Mouse (Mus musculus) layer of hippocampus, adult 9-11 months (tissue): Measurements from ENCODE around the gene Dusp5.

Source experiments
- DNase-seq: peaks from one replicate; pipeline ENCODE4 v3.0.0; 2022

The Dusp5 gene

DNA sequence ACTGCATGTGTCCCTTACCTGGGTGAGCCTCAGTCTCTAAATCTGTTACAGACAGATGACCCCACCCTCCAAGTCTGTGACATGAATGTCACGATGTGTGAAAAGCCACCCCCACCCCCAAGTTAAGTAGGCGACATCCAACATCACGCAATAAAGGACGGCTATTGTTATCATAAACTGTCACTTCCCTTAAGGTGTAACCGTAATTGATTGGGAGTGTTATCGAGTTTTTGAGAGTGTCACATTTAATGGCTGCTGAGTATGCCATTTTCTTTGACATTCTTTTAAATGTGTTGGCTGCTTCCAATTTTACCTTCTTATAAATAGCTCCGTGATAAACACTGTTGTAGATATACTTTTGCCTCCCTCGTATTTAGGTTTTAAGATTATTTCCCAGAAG, 9.4 kb upstream of the Dusp5 start:
- no peak for DNase-seq

DNA sequence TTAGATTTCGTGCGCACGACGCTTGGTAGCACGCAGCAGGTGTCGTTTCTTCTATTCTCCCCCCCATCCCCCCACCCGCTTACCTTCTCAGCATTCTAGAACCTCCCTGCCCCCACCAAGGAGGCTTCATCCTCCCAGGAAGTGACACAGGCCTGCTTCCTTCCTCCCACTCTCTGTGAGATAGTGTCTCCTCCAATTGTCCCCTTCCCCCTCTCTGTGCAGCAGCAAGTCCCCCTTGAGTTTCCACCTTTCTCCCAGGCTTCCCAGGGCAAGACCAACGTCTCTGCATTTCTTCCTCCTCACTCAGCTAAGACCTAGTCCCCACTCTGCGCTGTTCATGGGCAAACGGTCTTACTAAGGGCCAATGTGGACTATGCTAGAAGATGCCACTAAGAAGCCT, 8.9 kb upstream of the Dusp5 start:
- DNase-seq, result no peak

DNA sequence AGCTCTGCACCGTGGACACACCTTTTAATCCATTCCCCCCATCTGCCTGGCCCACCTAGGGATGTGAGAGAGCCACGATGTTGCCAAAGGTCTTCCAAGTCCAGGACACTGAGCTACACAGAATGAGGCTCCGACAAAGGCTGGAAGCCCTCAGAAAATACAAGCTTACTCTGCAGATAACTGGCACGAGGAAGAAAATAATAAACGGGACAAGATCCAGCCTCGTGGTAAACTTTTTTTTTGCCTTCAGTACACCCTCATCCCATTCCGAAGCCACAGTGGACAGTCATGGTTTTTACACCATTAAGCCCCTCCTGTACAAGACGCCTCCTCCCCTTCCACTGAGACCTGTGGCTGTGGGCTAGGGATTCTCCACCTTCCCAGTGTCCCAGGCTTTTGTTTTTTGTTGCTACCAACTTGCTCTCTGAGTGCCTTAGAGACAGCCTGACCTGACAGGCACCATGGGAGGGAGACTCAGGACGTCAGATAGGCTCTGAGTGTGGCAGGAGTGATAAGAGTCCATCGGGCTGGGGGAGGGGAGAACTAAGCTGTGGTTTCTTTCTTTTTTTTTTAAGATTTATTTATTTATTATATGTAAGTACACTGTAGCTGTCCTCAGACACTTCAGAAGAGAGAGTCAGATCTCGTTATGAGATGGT, 7.6 kb upstream of the Dusp5 start:
- no peak for DNase-seq

DNA sequence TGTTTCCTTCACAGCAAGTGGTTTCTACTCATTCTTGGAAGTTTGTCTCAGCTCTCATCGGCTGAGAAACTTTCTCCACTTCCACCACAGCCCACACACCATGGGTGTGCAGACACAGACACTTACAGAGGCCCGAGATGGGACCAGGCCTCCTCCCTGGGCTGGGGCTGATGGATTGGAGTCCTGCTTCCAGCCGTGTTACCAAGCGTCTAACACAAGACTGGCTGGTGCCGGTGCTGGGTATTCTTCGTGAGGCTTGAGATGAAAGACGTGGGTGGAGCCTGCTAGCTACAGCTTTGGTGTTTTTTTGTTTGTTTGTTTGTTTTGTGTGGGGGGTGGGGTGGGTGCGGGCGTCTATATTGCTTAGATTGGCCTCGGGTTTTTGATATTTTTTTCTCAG, 1.4 kb upstream of the Dusp5 start:
- DNase-seq, result no peak

DNA sequence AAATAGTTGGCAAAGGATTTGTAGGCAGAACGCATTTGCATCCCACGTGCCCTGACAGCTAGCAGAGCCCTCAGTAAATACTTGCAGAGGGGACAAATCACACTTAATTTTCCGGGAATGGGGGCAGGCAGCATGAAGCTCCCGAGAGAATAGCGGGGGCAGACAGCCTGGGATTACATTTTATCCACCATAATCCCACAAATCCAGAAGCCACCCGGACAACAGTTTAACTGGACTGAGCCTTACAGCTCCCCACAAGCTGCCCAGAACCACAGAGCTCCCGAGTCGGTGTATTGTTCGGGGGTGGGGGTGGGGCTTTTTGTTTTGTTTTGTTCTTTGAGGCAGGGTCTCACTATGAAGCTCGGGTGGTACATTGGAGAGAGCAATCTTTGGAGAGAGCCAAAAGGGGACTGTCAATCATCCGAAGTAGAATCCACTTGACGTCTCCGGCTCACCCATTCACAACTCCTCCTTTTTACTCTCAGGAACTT, 733 bp upstream of the Dusp5 start:
- no peak for DNase-seq

DNA sequence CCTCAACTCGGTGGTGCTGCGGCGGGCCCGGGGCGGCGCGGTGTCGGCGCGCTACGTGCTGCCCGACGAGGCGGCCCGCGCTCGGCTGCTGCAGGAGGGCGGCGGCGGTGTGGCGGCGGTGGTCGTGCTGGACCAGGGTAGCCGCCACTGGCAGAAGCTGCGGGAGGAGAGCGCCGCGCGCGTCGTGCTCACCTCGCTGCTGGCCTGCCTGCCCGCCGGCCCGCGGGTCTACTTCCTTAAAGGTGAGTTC, 471 bp downstream of the Dusp5 start:
- DNase-seq, result no peak

DNA sequence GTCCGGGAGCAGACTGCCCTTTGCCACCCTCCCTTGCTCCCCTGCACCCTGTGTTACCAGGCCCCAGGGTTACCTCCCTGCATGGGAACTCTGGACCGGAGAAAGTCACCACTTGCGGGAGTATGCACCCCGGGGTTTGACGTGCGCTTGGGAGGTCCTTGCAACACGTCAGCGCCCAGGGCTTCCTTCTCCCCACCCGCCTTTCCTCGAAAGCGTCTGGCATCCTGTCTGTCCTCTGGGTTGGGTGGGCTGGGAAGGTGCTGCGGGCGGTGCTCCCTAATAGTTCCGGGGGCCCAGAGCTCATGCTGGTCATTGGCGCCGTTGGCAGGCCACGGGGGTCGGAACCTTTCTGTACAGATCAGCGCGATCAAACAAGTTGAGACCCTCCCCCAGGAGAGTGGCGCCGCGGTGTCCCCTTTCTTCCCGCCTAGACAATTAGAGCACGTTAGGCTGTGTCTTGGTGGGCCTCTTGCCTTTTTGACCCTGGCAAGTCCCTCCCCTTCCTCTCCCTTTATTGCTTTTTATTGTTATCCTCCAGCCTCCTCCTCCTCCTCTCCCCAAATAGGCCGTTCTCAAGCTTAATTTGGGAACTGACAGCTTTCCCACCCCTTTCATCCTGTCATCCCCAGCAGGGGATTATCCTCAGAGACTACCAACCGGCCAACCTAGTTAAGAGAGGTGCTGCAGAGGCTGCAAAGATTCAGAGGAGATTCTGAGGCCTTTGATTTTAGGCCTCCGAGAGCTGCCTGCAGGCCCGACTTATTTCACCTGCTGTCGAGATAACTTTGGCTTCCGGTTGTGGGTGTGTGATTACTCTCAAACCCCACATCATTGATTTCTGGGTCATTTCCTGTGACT, 1.0 kb downstream of the Dusp5 start:
- no peak for DNase-seq

DNA sequence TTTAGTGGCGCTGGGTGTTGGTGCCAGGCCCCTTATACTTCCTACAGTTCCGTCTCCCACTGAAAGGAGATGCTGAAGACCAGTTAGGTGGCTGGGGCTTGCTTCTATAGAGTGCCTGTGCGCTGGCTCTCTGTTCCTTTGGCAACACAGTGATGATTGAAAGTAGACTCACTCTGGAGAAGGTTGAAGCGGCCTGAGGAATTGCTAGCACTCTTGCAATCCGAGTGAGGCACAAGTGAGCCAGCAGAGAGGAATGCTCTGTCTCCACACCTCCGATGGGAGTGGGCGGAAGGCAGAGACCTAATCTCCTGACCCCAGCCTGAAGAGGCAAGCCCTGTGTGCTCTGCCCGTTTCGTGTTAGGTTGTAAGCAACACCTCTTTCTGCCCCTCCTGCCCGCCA, 2.5 kb downstream of the Dusp5 start:
- no peak for DNase-seq

DNA sequence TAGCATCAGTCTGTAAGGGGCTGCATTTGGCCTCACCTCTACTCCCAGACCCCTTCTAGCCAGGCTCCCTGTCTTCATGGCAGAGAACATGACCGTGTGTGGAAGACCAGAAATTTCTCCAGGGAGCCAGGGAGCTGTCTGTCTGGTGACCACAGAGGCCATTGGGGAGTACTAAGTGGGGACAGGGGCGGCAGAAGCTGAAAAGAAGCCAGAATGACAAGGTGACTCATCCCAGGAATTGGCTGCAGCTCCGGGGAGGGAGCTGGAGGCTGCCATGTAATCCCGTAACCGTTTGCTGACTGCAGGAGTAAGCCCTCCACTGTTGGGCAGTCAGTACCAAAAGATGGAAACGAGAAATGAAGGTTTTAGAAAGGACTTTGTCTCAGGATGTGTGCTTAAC, 3.1 kb downstream of the Dusp5 start:
- DNase-seq, result no peak

DNA sequence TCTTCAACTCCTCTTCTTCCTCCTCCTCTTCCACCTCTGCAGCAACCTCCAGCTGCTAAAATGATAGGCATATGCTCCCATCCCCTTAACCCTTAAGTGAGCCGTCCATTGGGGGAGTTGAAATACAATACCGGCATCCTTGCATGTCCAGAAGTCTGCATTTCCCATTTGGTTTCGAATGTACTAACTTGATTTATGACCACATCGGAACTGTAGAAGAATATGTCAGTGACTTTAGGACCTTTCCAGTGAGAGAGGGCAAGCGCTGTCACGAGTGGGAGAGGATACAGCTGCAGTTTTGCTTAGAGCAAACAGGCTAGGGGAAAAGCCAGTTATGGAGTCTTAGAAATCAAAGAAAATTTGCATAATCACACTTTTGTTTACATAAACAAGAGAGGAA, 3.8 kb downstream of the Dusp5 start:
- DNase-seq, result no peak

DNA sequence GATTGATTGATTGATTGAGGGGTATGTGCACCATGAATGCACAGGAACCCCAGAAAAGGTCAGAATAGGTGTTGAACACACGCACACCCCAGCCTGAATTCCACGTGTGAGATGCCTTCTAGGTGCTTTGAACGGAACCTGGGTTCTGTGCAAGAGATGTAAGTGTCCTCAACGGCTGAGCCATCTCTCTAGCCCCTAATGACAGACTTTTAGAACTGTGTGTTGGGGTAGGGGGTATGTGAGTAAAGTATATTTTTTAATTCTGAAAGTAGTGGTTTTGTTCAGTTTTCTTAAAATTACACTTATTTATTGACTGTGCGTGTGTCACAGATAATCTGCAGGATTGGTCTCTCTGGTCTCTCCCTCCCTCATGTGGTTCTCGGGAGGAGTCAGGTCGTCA, 4.3 kb downstream of the Dusp5 start:
- no peak for DNase-seq

DNA sequence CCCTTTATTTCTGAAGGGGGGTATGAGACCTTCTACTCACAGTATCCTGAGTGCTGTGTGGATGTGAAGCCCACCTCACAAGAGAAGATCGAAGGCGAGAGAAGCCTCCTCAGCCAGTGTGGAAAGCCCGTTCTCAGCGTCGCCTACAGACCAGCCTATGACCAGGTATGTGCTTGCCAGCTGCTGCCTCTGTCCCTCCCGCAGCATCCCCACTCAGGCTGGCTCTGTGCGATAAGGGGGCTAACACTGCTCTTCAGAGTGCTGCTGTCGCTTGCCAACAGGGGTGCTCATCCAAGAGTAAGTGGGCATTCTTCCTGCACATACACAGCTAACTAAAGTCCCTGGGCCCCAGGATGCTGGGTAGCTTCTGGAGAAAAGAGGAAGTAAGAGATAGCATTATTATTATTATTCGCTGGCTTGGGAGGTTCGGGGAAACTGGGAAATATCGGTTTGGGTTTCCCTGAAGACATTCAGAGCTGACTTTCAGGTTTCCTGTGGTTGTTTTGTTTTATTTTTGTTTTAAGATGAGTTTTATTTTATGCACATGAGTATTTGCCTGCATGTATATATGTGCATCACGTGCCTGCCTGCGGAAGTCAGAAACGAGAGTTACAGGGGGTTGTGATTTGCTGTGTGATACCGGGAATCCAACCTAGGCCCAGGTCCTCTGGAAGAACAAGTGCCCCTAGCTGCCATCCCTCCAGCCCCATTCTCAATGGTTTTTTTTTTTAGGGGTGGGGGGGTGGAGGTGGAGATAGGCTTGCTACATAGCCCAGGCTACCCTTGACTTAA, 5.1 kb downstream of the Dusp5 start:
- no peak for DNase-seq

DNA sequence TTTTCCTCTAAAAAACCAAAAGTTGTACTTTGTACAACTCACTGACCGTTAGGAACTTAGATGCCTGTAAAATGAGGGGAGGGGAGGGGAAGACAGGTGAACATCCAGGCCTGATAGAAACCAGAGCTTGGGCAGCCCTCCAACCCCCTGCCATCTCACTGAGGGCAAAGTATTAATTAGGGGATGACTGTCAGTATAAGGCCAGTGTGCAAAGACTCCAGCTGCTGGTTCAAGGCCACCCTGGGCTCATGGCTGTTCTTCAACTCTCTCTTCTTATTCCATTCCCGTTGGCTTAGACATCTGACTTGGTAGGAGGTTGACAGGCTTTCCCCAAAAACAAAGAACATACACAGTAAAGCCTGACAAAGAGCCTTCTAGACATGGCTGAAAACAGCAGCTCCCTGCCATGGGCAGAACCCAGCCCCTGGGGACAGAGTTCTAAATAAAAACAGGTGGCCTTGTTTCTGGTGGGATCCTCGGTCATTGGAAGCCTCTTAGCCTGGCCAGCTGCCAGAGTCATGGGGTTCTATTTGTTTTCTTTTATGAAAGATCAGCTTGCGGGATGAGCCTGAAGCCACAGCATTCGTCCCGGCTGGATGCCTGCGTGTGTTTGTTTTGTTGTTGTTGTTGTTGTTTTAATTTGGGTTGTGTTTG, 6.0 kb downstream of the Dusp5 start:
- DNase-seq, result no peak

DNA sequence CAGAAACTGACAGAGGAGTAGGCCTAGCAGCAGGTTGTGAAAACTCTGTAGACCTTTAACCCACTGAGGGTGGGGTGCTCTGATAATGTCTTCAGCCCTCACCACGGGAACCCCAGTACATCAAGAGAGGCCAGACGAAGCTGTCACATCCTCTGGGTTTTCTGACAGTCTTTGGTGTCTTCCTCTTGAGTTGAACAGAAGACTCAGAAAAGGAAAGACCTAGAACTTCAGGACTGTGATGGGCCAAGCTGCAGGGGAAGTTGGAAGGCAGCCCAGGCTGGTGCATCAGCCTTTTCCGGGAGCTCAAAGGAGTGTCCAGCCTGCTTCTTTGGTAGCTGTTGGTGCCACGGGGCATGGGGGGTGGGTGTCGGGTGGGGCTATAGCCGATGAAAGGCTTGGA, 6.5 kb downstream of the Dusp5 start:
- no peak for DNase-seq

DNA sequence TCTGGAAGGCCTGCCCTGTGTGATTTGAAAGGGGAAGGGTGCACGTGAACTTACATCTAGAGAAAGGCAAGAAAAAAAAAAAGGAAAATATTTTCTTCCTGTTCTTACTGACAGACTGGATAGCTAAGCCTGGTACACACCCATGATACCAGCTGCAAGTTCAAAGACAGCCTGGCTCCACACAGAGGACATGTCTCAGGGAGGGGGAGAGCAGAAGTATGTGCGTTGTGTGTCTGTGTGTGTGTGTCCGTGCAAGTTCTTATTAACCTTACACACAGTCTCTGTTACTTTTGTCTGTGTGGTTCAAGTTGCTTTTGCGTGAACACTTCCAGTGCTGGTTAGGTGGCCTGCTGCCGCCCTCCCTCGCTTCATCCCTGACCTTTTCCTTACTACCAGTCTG, 7.3 kb downstream of the Dusp5 start:
- no peak for DNase-seq

DNA sequence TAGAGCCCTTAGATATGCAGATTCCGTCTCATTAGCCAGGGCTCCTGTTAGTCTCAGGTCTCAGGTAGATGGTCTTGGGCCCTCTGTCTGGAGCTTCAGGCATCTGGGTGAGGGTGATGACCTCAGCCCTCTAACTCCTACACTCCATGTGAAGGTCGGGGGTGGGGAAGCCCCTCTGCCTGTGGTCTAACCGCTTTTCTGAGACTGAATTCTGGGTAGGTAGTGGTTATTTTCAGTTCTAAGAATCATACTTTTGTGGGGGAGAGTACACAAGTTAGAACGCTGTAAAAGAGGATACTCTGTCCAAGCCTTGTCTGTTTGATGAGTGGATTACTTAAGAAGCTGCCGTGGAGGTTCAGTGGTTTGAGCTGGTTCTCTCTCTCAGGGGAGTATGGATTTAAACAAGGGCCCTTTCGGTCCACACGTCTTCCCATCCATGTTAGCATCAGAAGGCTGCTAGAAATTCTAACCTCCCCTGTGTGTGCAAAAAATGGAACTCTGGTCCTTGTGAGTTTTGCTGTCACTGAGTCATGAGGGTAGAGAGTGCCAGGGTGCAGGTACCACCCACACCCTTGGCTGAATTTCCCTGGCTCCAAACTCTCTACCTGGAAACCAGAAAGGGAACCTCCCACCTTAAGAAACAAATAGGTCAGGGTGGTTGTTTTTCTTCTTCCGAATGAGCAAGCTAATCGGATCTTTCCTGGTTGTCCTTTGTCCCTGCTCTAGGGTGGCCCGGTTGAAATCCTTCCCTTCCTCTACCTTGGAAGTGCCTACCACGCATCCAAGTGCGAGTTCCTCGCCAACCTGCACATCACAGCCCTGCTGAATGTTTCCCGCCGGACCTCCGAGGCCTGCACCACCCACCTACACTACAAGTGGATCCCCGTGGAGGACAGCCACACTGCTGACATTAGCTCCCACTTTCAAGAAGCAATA, 8.1 kb downstream of the Dusp5 start:
- no peak for DNase-seq

DNA sequence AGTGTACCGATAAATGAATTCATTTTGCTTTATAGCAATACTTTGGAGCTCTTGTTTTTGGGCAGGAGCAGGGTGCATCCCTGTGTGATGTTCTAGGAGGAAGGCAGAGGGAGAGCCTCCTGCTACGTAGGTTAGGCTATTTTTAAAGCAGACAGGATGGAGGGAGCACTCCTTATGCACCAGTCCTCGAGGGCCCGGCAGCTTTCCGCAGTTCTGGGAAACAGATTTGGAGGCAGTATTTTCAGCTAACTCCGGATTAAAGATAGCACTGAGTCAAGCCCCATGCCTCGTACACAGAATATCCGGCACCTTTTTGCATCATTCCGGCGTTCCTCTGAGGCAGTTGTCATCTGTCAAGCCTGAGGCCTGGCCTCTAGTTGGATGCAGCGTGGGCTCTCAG, 9.1 kb downstream of the Dusp5 start:
- DNase-seq, result no peak

DNA sequence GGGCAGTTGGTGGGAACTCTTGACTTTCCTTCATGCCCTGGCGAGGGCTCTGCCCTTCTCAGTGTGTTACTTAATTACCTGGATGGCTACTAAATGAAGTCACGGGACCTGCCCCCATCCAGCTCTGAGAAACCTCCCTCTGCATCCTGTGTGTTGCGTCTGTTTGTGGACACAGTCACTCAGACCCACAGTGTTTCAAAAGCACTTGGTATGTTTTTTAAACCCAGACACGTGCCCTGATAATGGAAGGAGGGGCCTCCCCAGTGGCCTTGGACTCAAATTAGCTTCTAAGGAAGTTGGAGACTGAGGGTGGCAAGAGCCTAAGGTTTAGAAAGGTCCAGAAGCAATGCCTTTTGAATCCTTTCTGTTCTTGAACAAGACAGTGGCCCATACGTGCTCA, 9.9 kb downstream of the Dusp5 start:
- DNase-seq, result no peak

DNA sequence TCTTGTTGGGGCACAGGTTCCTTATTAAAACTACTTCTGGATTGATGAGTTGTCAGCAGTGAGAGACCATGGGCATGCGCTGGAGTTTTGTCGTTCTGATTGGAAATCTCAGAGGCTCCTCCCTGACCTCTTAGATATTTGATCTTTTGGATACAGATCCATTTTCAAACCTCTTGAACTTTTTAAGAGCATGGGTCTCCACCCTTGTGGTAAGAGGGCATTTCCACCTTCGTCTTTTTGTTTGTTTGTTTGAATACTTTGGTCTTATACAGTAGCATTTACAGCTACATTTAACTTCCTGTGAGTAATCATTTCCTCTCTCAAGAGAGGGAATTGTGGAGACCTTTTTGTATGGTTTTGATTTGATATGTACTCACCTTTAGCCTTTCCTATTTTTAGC, 10.4 kb downstream of the Dusp5 start:
- no peak for DNase-seq

DNA sequence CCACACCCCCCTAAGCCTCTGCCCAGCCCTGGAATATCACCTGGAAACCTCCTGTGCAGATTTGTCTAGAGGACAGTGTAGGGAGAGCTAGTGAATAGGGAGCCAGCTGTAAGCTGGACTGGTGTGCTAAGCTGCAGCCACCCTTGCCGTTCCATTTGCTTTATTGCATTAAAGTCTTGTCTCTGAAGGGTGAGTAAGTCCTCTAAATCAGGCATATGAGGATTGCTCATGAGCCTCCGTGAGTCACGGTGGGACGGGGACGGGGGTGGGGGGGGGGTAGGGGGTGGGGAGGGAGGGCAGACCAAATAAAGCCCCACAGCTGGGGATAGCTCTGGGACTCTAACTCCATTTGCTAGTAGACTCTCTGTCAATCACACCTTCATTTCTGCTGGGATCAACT, 14.7 kb downstream of the Dusp5 start:
- no peak for DNase-seq

DNA sequence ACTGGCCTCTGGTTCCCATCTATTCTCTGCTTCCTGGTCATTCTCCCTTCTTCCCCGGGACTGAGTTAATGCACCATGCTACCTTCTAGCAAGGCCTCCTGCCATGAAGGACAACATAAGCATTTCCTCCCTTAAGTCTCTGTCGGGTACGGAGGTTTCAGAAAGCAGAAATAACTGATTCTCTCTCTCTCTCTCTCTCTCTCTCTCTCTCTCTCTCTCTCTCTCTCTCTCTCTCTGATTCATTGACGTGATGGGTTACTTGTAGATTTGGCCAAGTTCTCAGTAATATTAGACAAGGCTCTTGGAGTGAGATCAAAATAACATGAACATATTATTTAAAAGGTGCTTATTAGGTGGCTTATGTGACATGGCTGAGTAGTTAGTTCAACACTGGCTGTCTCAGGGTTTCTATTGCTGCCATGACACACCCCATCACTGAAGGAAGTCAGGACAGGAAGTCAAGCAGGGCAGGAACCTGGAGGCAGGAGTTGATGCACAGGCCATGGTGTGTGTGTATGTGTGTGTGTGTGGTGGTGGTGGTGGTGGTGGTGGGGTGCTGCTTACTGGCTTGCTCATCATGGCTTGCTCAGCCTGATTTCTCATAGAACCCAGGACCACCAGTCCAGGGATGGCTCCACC, 16.1 kb downstream of the Dusp5 start:
- DNase-seq, result no peak

DNA sequence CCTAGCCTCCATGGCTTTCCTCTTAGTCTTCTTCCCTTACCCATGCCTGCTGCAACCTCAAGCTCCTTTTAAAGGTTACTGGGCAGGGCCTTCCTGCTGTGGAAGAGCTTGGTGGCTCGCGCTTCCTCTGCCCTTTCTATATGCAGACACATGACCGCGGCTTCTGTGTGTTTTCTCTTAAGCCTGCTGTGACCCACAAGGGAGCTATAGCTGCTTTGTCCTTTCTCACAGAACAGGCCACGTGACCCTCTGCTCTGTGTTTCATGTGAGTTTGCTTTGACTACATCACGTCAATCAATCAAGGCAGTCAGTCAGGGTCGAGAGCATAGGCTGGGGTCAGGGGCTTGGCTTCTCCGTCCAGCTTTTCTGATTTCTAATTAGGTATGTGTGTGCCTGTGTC, 18.7 kb downstream of the Dusp5 start:
- DNase-seq, result no peak
